Mouse (Mus musculus) E14TG2a.4 (cell line): ENCODE results near the gene Ppm1d.
A peak's percentile ranks its signal among the peaks of the same experiment; 100 is the strongest.

Source experiments
- CTCF ChIP-seq: conservative IDR thresholded peaks from 2 replicates; pipeline ENCODE4 v1.5.1; 2014; ENCODE audit warnings: low read length
- POU5F1 ChIP-seq: IDR thresholded peaks from 2 replicates; pipeline ENCODE4 v1.6.1; 2014; ENCODE audit warnings: low read length, borderline replicate concordance

DNA sequence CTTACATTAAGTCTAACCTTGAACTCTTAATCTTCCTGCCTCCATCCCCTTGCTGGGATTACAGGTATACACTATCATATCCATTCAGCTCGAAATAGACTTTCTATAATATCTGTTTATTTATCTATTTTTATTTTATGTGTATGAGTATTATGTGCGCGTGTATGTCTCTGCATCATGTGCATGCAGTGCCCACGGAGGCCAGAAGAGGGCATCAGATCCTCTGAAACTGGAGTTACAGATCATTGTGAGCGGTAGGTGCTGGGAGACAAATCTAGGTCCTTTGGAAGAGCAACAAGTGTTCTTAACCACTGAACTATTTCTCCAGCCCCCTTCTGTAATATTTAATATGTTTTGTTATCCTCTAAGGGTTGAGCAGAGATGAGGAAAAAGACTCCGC is 37.7 kb upstream of the Ppm1d start:
- peak; percentile 79 for TF ChIP-seq CTCF
- TF ChIP-seq POU5F1, result no peak
